Mouse (Mus musculus): ENCODE measurements around the gene Ppfia2. TPM values are rescaled to one million over a fixed set of nuclear protein-coding genes. Genes with fewer than 3 reads are reported as not detected.

Ppfia2 gene
- 1 to 10 TPM; 4.2 to 4.8 TPM for total RNA-seq (2021)
- long read RNA-seq, experiment 1, partial matches to known transcripts = 0 of 1 reads
- long read RNA-seq, experiment 1, other reads (novel, unspliced or antisense) = 1 of 1 reads
- long read RNA-seq, experiment 2, partial matches to known transcripts = 1 of 2 reads
- long read RNA-seq, experiment 2, other reads (novel, unspliced or antisense) = 1 of 2 reads

DNA sequence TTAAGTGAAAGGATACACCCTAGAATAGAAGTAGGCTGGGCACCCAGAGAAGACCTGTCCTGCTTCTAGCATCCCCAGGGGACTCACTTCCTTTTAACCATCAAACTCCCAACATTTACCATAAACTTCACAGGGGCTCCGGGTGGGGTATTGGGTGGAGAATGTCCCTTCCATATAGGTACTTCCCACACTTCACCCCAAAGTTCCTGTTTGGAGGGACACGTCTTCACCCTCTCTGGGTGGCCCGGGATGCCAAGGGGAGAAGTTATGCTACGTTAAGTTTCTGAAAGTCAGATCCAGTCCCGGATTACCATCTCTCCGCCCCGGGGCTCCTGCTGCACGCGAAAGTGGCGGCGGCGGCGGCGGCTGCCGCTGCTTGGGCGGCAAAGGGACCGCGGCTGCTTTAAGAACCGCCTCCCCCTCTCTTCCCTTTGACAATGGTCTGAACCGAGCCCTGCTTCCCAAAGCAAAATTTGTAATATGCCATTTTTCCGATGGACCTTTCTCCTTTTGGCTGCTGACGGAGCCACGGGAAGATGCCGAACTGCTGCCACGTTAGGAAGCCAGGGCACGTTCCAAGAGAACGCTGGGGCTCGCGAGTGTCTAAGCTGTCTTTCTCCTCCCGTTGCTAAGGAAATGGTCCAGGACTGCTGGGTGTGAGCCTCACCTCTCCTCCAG is at the start of gene Ppfia2:
Gene Ppfia2 (plus strand): TSS at position 485 of the 678 bp plus-strand sequence.
- peak; percentile 10 to 26 for DNase-seq

DNA sequence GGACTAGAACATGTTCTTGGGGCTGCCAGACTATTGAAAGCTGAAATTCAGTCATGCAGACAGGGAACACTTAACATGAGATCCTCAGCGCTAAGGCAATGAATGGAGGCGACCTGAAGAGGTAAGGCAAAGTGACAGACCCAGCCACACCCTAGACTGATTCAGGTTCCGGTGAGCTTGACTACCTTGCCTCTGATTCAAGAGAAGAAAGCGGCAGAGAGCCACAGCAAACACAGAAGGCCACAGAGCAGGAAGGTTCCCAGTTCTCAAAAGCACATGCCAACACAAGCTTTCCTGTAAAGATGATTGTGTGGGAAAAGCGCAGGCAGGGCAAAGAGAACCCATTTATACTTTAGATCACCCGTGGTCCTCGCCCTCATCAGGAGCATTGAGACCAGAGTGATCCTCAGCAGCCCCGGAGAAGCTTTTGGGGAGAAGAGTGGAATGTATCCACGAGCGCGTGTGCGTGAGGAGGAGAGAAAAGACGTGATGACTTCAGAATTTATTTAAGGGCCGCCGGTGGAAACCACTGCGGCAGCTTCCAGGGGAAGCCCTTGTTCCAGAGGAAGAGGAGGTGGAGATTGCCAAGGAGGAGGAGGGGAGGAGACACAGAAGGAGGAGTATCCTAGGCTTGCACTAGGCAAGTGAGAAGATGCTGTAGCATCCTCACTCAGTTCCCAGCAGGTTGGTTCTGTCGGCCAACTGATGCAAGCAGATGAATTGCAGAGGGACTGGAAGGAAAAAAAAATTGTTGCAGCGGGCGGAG is 1.0 kb upstream of the Ppfia2 start:
- DNase-seq = peak; percentile 2 to 19

DNA sequence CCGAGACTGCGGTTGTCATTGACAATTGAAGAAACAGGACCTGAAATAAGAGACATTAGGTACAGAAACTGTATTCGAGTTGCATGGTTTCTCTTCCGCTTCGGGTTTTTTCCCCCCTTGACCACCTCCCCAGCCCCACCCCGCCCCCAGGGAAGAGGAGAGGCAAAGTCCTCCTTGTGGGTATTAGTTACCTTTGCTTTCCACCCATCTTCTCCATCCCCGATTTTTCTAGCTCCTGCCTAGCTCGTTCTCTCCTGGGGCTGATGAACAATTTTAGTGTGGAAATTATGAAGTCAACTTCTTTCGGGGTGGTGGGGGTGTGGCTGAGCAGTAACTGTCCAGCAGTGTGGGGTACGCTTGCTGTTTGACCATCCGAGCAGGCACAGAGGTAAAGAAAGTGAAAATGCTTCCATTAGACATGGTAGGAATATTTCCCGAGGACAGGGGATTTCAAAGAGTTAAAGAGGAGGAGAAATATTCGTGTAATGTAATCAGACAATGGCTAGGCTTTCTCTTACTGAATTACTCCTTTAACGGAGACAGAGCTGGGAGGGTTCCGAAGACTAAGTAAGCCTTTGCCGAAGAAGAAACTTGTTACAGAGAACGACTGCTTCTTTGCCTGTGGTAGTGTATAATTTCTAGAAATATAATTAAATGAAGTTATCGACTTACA is 530 bp downstream of the Ppfia2 start:
- no peak for DNase-seq

DNA sequence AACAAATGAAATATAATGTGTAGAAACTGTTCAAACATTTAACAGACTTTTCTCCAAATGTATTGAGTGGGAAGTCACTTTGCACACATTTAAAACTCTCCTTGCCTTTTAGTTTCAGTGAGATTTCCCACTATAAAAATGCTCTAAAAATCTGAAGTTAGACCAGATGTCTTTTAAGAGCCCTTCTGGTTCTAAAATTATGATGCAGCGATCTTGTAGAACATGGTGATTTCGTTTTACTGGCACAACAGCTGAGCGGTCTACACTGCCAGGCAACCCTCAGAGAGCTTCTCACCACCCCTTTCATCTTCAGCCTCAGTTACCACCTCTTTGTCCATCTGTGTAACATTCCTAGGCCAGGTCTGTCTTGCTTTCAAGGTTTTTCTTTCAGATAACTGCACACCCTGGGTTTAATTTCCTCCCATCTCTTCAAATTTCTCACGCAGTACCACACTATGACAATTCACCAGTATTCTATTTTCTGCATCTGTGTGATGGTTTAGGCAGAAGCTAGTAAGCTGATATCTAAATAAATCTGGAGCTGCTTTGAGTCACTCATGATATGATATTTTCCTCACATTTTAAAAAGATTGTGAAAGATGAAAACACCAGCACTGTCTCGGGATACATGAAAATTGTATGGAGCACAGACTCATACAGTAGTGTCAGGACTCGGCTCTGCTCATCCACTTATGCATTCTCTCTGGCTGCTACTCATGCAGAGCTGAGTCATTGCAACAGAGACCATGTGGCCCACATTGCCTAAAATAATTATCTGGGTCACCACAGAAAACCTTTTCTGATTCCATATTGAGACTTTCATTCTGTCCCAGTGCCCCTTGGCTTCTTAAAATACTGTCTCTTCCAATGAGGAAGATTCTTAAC is 39.4 kb downstream of the Ppfia2 start:
- DNase-seq = no peak

DNA sequence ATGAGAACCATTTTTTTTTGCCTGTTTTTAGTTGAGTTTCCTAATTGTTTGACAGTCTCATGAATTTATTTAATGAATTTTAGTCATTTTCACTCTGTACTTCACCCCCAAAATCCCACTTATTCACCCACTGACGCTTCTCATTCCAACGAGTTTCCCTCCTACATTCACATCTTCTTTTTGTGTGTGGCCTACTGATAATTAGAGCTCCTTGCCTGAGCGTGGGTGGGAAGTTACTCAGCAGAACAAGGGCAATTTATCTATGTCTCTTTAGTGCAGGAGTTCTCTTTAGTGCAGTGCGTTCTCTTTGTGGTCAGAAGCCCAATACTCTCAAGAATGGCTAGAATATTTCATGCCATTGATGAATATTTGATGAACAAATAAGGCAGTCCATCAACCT is 95.9 kb downstream of the Ppfia2 start:
- DNase-seq = no peak

DNA sequence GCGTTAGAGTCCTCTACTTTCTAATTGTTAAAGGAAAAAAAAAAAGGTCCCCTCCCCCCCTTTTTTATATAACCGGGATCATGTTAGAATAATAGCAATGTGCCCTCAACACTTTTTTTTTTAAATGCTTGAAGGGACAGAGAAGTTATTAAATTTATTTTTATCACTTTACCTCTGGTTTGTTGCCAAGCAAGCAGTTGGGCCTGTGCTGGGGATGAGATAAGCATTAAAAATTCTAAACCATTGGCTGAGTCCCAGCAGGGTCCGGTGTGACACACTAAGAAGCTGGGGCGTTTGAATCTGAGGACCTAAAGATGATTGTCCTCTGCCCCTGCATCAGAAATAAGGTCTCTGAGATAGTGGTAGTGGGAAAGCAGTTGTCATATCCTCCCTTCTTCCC is 114.9 kb downstream of the Ppfia2 start:
- DNase-seq = no peak

DNA sequence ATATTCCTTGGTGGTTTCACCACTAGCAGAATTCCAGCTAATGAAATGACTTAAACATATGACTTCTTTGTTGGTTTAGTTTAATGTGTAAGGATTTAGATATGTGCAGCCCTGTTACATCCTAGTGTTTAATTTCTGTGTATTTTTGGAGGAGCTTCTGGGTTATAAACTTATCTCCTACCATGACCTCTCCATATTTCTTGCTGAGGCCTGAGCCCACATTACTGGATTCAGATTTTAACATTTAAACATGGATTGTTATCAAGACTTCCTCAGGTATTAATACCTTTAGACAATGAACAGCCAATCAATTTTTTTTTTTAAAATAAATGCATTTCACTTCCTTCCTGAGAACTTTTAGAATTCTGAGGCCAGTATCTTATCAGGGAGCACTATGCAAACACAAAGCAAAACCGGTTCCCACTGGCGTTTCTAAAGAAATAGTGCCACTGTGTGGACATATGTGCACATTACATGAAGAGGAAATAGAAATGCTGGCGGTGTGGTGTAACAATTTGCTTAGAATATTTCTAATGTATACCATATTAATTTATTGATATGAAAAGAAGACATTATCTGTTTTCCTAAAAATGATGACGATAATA is 115.4 kb downstream of the Ppfia2 start:
- DNase-seq = peak in 1 of 2 experiments; percentile 10

DNA sequence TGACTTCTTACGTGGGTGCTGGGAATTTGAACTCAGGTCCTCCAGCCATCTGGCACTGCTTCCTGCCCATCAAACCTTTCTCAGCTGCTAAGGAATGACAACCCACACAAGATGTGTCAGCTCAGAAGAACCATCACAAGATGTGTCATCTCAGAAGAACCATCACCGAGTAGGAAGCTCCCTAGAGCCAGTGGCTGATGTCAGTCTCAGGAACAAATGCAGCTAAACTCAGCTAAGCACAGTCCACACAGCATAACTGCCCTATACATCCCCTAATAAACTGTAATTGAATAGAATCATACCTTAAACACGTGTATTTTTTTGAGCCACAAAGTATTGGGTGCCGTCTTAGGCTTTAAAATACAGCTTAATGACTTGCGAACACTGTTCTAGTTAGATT is 117.7 kb downstream of the Ppfia2 start:
- no peak for DNase-seq

DNA sequence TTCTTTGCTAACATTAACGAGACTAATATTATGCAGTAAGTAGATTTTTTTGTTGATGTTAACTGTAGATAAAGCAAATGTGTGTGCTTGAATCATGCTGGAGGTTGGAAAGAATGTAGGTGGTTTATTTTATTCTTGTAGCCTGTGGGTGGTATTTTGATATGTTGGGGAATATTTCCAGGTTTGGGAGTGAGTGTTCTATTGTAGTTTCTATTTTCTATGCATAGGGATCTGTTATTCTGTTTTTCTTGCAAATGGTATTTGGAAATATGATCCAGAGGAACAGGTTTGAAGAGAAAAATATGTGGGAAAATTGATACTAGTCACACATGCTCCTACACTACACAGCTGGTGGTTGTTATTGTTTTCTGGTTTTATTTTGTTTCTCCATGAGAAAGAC is 120.8 kb downstream of the Ppfia2 start:
- no peak for DNase-seq

DNA sequence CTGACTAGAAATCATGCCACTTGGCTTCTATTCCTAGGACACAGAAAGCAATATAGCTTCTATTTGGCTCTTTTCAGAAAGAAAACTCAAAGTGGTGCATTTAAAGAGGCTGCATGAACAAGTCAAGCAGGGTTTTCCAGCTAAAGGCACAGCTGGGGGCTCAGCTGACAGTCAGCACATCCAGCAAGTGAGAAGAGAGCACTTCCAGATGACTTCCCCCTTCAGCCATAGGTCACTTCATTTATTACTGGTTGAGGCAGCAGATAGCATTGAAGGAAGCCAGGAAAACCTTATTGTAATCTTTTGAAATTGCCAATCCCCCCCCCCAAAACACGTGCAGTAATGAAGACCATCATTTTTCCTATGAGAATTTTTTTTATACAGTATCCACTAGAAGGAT is 126.8 kb downstream of the Ppfia2 start:
- DNase-seq = no peak

DNA sequence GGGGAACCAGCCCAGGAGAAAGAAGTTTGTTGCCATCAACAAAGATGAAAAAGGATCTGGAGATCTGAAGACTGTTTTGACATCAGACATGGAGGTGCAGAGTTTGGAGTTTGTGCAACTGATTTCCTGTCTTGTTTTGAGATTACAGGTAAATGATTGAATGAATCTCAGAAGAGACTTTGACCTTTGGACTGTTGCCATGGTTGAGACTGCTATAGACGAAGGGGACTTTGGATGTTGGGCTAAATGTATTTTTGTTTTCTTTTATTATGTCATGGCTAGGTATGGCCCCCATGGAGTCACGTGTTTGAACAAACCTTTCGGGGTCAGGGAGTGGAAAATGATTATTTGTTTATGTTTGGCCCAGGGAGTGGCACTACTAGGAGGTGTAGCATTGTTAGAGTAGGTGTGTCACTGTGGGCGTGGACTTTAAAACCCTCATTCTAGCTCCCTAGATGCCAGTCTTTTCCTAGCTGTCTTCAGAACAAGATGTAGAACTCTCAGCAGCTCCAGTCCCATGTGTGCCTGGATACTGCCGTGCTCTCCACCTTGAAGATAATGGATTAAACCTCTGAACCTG is 133.3 kb downstream of the Ppfia2 start:
- DNase-seq = no peak

DNA sequence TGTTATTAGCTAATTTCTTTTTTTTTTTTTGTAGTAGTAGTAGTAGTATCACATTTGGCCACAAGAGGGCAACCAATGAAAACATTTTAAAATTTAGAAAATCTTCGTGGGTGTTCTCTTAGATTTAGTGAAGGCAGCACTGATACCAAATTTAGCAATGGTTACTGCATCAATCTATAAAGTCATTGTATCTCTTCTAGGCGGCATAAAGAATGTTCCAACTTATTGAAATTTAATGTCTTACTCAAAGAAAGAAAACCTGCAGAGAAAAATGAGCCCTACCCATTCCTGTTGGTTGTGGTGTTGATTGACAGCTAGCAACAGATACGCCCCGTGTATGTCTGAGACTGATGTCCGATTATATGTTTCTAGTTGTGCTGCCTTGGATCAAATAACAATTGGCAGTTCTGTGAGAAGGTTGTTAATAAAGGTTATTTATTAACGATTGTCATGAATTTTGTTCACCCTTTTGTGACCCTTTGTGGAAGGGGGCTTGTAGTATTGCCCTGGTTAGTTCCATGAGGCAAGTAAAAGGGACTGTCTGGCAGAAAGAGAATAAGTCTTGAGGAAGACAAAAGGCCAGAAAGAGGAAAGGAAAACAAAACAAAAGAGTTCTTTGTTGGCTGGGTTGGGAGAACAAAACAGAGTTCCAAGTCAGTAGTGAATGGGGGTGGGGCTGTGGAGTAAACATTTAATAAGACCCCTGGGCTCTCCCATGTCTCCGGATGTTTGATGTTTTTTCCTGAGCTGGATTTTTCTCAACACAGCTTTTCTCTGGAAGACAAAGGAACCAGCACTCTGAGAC is 139.2 kb downstream of the Ppfia2 start:
- no peak for DNase-seq

DNA sequence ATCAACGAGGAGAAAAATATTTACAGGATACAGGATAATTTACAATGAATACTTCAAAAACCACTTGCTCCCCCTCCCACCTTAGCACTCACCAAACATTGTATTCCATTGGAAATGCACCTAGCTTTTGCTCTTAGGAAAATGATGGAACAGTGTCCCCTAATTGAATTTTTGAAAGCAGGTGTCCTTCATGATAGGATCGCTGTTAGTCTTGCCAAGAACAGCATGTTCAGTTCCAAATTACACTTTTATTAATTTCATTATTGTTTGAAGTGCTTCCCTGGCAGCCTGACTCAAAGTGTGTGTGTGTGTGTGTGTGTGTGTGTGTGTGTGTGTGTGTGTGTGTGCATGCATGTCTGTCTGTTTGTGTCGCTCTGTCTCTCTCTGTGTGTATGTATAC is 140.1 kb downstream of the Ppfia2 start:
- DNase-seq = no peak

DNA sequence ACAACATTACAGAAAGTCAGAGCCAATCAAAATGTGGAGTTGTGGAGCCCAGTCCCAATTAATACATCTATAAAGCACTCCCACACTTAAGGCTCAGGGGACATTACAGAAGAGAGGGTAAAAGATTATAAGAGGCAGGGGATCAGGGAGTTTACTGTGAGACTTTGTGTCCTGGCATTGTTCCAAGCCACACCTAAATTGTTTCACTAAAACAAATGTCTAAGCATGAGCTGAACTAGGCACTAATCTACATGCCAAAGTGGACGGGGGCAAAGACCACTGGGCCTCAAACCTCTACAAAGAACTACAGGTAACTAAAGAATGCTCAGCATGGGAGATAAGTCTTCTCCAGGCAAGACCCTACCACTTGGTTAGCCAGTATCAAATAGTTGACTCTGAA is 148.1 kb downstream of the Ppfia2 start:
- no peak for DNase-seq

DNA sequence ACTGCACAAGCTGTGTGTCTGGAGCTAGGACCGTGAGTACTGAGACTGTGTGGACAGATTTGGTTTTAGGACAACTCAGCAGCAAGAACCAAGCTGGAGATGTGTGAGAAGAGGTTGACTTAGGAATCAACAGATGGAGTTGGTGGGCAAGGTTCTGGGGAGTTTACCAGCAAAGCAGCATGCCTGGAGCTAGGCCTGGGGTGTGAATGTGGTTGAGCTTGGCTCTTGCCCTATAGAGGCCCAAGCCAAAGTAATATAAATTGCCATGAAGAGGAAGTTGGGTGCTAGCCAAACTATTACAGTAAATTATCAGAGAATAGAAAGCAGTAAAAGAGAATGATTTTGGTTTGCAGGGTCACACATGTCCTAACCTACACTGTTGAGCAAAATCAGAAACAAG is 150.8 kb downstream of the Ppfia2 start:
- no peak for DNase-seq

DNA sequence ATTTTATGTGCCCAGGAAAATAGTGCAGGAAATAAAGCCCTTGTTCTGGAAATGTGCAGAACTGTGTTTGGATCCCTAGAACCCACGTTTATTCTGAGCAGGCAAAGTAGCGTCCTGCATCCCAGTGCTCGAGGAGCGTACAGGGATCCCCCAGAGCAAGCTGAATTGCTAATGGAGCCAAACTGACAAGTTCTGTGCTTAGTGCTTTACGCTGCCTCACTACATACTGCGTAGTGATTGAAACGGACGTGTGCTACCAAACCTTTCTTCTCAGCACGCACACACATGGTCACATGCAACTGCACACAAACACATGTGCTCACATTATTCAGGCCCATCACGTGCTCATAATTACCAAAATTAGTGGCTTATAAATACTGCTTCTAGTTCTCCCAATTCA is 153.2 kb downstream of the Ppfia2 start:
- no peak for DNase-seq

DNA sequence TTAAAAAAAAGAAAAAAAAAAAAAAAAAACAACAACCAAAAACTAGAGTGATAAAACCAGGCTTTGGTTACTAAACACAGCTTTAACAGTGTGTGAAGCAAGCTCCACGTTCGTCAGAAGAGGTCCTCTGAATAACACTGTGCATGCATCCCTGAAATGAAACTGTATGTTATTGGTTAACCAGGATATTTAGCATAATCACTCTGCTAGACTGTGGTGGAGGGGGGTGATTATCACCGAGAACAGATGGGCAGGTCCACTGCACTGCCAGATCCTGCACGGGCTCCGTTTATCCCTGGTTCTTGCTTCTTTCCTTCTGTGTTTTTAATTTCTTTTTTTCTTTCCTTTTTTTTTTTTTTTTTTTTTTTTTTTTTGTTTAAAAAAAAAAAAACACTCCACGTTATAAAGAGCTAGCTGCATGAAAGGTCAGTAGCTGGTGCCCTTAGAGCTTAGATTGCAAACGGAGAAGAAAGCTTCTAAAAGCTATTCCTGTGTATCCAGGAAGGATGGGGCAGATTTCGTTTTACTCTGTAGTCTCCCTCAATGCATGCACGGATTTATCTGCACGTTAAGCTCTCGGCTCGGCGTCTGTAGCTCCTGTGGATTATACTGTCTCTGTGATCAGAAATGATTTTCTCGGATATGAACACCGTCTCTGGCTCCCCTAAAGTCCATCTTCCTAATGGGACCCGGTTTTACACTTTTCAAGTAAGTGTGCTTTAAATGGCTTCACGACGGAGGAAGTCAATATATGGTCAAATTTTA is 162.2 kb downstream of the Ppfia2 start:
- no peak for DNase-seq

DNA sequence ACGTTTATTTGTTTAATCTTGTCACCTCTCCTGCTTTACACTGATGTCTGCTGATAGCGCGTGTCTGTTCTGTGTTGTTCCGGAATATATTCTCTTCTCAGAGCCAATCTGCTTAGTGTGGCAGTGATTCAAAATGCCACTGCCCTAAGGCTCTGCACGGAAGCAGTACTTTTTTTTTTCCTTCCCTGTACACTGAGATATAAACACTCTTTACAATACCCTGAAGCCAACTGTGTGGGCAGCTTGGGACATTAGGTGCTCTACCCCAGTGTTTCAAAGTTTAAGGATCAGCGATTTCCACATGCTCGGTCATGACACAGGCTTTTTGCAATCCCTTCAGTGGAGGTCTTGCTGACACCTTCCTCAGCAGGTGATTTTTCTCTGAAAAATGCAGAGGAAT is 163.8 kb downstream of the Ppfia2 start:
- DNase-seq = no peak

DNA sequence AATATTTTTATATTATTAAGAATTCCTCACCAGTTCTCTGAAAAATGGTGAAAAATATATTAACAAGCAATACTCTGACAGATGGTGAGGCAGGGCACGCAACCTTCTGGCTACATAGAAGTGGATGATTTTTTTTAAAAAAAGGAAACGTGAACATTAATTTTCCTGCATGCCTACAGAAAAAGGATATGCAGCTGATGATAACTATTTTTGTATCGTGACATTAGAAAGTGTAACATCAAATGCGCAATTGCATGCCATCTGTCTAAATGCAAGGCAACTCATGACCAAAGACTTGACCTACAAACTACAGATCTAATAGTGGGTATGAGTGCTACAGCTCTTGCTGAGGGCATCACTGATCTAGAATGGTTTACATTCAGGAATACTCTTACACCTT is 182.1 kb downstream of the Ppfia2 start:
- DNase-seq = no peak

Measured in adrenal gland, postnatal 36 days (tissue).